Mouse (Mus musculus) hindbrain, embryonic 12.5 days (tissue): ENCODE data around the gene Gm11361. TPM values are rescaled to one million over a fixed set of nuclear protein-coding genes. Genes with fewer than 3 reads are reported as not detected.
A peak's percentile ranks its signal among the peaks of the same experiment; 100 is the strongest.

Source experiments
- ATAC-seq: fragments of 200-750 bp; cut with Nextera tagmentation; 2 replicates; pipeline ENCODE4 v1.8.0; 2017; ENCODE audit warnings: moderate TSS enrichment; ENCODE audit not compliant: low FRiP score
- H3K27ac ChIP-seq: fragments of 300-500 bp; sonication (generic); 2 replicates; pipeline ENCODE4 v1.5.1; 2016; ENCODE audit warnings: mild to moderate bottlenecking
- H3K27me3 ChIP-seq: fragments of 300-500 bp; sonication (generic); 2 replicates; pipeline ENCODE4 v1.6.1; 2016; ENCODE audit warnings: mild to moderate bottlenecking
- H3K36me3 ChIP-seq: fragments of 300-500 bp; sonication (generic); 2 replicates; pipeline ENCODE4 v1.6.1; 2016; ENCODE audit warnings: mild to moderate bottlenecking
- H3K4me1 ChIP-seq: fragments of 300-500 bp; sonication (generic); 2 replicates; pipeline ENCODE4 v1.6.1; 2016
- H3K4me2 ChIP-seq: fragments of 300-500 bp; sonication (generic); replicated peaks from 2 replicates; pipeline ENCODE4 v1.6.1; 2016; ENCODE audit warnings: mild to moderate bottlenecking
- H3K4me3 ChIP-seq: fragments of 300-500 bp; sonication (generic); 2 replicates; pipeline ENCODE4 v1.5.1; 2016; ENCODE audit warnings: mild to moderate bottlenecking
- H3K9ac ChIP-seq: fragments of 300-500 bp; sonication (generic); 2 replicates; pipeline ENCODE4 v1.6.1; 2016; ENCODE audit warnings: mild to moderate bottlenecking, moderate library complexity
- H3K9me3 ChIP-seq: fragments of 300-500 bp; sonication (generic); replicated peaks from 2 replicates; pipeline ENCODE4 v1.6.1; 2016; ENCODE audit warnings: mild to moderate bottlenecking
- WGBS: fragments of 180-500 bp; shearing (Covaris S2); methylation state at CpG from one replicate; pipeline ENCODE4 v1.1.7; 2016; 5-methylcytosine and 5-hydroxymethylcytosine counted together
- polyA plus RNA-seq: library from polyadenylated mRNA; unstranded; fragments of >200 nt; fragmentation: Nextera tagmentation; extraction: Ambion mirVana; gene quantifications from 2 replicates; pipeline ENCODE4 v1.2.1, GENCODE M21; 2016

Gene Gm11361
- 1.6 and 2.4 TPM in 2 replicates for polyA plus RNA-seq

DNA sequence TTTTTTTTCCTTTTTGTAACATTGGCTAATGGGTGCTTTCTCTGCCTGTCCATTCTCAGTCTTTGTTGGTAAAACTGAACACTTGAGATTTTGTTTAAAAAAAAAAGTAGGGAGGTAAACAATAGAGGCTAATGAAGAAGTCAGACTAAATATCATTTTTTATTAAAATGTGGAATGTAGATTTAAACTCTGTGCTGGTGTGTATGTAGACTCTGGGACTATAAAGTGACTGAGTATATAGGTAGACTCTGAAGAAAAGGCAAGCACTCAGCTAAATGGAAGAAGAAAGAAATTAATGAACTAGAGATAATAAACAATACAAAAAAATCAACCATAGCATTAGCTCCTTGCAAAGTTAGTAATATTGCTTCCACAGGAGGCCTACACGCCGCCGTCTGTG is at the start of gene Gm11361:
Gene Gm11361, plus strand, starts transcription at position 301 of the 400 bp plus-strand sequence.
- WGBS: 94% methylated on average over 3 of the region's 3 CpGs
- Histone ChIP-seq H3K9me3 (no peaks in the 10 kb centered on the region), H3K9ac (no peak within 1 kb of the TSS), H3K4me2 (no peak within 1 kb of the TSS), H3K4me3 (no peak within 1 kb of the TSS), H3K36me3 (no peaks in the 10 kb centered on the region), H3K4me1 (no peaks in the 10 kb centered on the region), H3K27ac (no peak within 1 kb of the TSS), H3K27me3 (no peaks in the 10 kb centered on the region)
- no peak for ATAC-seq

DNA sequence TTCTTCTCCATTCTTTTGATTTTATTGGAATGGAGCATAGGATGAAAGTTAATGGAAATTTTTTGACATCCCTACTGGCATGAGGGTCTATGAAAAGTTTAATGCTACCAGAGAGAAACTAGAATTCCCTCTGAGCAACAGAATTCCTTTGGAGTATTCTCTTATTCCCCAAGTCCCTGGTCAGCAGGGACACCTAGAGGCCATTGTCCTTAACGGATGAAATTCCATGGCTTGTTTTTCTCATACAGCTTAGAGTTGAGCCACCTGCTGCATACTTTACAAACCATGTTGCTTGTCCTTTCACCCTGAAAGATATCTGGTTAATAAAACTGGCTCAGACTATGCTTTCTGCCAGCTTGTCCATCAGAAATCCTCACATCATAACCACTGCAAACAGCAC is 7.1 kb downstream of the Gm11361 start:
- H3K4me1 ChIP-seq: no peaks in the 10 kb centered on the region
- no peak for ATAC-seq
- 23% methylated on average over 1 of the region's 1 CpGs for WGBS

GRCm38 (mm10) chr13:28287368-28287767 is 30.0 kb downstream of the Gm11361 start:
- Histone ChIP-seq H3K9ac (no peak overlapping the region), H3K4me1 (no peaks in the 10 kb centered on the region), H3K27me3 (no peaks in the 10 kb centered on the region), H3K27ac (no peak overlapping the region), H3K9me3 (no peaks in the 10 kb centered on the region), H3K36me3 (no peaks in the 10 kb centered on the region), H3K4me2 (no peak overlapping the region), H3K4me3 (no peak overlapping the region)
- 97% methylated on average over 3 of the region's 3 CpGs for WGBS
- no peak for ATAC-seq

More for the DNA sequence above, 7.1 kb downstream of the Gm11361 start:
- Histone ChIP-seq H3K27ac (no peak overlapping the region), H3K9ac (no peak overlapping the region), H3K9me3 (no peaks in the 10 kb centered on the region), H3K4me3 (no peak overlapping the region), H3K36me3 (no peaks in the 10 kb centered on the region), H3K27me3 (no peaks in the 10 kb centered on the region), H3K4me2 (no peak overlapping the region)

- 0 out of 2 replicates have a peak overlapping the region, but pooled peaks have one; percentile 24 for H3K4me2 ChIP-seq
- no peaks in the 10 kb centered on the region for H3K36me3 ChIP-seq
- H3K9me3 ChIP-seq: no peaks in the 10 kb centered on the region
- no peaks in the 10 kb centered on the region for H3K27me3 ChIP-seq
- H3K27ac ChIP-seq: peak overlapping the region; percentile 85
- no peak overlapping the region for H3K9ac ChIP-seq
- peaks cover 26% of the 10 kb centered on the region for H3K4me1 ChIP-seq
- 69% methylated on average over 4 of the region's 4 CpGs for WGBS
- H3K4me3 ChIP-seq: no peak overlapping the region
- ATAC-seq: no peak
Observed at GRCm38 (mm10) chr13:28294272-28294671, 36.9 kb downstream of the Gm11361 start.

DNA sequence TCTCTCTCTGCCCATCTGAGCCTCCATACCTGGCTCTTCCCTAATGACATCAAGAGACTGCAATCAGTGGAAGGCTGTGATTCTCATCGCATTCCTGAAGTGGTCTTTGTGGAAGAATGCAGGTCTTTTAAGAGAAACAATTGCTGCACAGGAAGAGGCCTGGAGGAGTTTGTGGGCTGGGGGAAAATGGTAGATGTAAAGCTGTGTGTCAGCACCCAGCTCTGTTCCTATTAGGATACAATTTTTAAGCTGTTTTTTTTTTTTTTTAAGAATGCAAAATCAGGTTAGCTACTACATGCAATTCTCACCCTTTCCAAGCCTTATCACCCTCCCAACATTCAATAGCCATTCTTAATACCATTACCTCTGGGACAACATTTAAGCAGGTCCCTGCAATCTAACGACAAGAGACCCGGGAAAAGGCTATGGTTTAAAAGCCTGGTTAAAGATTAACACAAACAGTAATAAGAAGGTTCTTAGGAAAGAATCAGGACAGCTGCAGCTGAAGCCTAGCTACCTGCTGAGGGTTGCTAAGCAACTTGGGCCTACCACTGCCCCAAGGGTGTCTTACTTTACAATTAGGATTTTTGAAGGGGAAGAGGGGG is 37.5 kb downstream of the Gm11361 start:
- H3K4me2 ChIP-seq: 0 out of 2 replicates have a peak overlapping the region, but pooled peaks have one; percentile 24

GRCm38 (mm10) chr13:28295492-28295891 is 38.2 kb downstream of the Gm11361 start:
- Histone ChIP-seq H3K4me2 (peak overlapping the region; percentile 23; the same call in 1 of the 2 replicates), H3K27me3 (no peaks in the 10 kb centered on the region), H3K9me3 (no peaks in the 10 kb centered on the region), H3K4me1 (peaks cover 26% of the 10 kb centered on the region), H3K4me3 (no peak overlapping the region), H3K9ac (no peak overlapping the region), H3K27ac (peak overlapping the region; percentile 70), H3K36me3 (no peaks in the 10 kb centered on the region)
- ATAC-seq: peak; percentile 69
- 33% methylated on average over 5 of the region's 5 CpGs for WGBS

More for the DNA sequence above, 37.5 kb downstream of the Gm11361 start:
- no peak overlapping the region for H3K9ac ChIP-seq
- ATAC-seq: peak; percentile 86
- 5% methylated on average over 3 of the region's 3 CpGs for WGBS
- H3K36me3 ChIP-seq: no peaks in the 10 kb centered on the region
- H3K4me1 ChIP-seq: peaks cover 26% of the 10 kb centered on the region
- no peaks in the 10 kb centered on the region for H3K9me3 ChIP-seq
- H3K27me3 ChIP-seq: no peaks in the 10 kb centered on the region
- H3K27ac ChIP-seq: peak overlapping the region; percentile 85
- H3K4me3 ChIP-seq: no peak overlapping the region

DNA sequence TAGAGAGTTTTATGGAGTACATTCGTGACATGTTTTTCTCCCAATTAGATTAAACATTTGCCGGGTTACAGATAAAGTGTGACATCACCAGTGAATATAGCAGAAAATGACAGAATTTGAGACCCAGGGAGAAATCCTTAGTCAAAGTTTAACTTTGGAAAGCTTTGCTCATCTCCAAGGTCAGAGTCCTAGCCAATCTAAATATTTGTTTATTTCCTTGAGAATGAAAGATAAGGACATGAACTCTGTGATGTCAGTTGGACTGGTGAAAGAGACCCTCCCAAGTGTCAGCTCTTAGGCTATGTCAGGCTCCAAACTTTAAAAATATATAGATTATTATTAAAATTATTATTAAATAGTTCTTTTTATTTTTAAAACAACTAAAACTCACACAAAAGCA is 39.8 kb downstream of the Gm11361 start:
- H3K36me3 ChIP-seq: no peaks in the 10 kb centered on the region
- no peak for ATAC-seq
- whole genome bisulfite sequencing: 91% methylated on average over 2 of the region's 2 CpGs

GRCm38 (mm10) chr13:28297577-28297976 is 40.2 kb downstream of the Gm11361 start:
- H3K36me3 ChIP-seq: no peaks in the 10 kb centered on the region
- ATAC-seq: no peak

More for the DNA sequence above, 39.8 kb downstream of the Gm11361 start:
- Histone ChIP-seq H3K27me3 (no peaks in the 10 kb centered on the region), H3K9ac (no peak overlapping the region), H3K4me1 (peaks cover 26% of the 10 kb centered on the region), H3K9me3 (no peaks in the 10 kb centered on the region), H3K4me2 (no peak overlapping the region), H3K4me3 (no peak overlapping the region), H3K27ac (no peak overlapping the region)

More at GRCm38 (mm10) chr13:28297577-28297976, 40.2 kb downstream of the Gm11361 start:
- H3K9me3 ChIP-seq: no peaks in the 10 kb centered on the region
- no peak overlapping the region for H3K9ac ChIP-seq
- H3K4me1 ChIP-seq: peaks cover 26% of the 10 kb centered on the region
- no peak overlapping the region for H3K4me2 ChIP-seq
- no peak overlapping the region for H3K4me3 ChIP-seq
- WGBS: 56% methylated on average over 2 of the region's 2 CpGs
- no peaks in the 10 kb centered on the region for H3K27me3 ChIP-seq
- H3K27ac ChIP-seq: 0 out of 2 replicates have a peak overlapping the region, but pooled peaks have one; percentile 23

Other genes with a start within 250 kb of the Gm11361 start
- gene Prl4a1, start 241.3 kb upstream of the Gm11361 start, polyA plus RNA-seq: not detected in 2 replicates
- not detected in 2 replicates for gene Prl5a1, start 115.0 kb upstream of the Gm11361 start, polyA plus RNA-seq